Mouse (Mus musculus): ENCODE measurements around the gene Zbp1. TPM values are rescaled to one million over a fixed set of nuclear protein-coding genes. Genes with fewer than 3 reads are reported as not detected.

Zbp1 gene
- polyA plus RNA-seq, 1 experiment from 2014 or later = 0.41 TPM

DNA sequence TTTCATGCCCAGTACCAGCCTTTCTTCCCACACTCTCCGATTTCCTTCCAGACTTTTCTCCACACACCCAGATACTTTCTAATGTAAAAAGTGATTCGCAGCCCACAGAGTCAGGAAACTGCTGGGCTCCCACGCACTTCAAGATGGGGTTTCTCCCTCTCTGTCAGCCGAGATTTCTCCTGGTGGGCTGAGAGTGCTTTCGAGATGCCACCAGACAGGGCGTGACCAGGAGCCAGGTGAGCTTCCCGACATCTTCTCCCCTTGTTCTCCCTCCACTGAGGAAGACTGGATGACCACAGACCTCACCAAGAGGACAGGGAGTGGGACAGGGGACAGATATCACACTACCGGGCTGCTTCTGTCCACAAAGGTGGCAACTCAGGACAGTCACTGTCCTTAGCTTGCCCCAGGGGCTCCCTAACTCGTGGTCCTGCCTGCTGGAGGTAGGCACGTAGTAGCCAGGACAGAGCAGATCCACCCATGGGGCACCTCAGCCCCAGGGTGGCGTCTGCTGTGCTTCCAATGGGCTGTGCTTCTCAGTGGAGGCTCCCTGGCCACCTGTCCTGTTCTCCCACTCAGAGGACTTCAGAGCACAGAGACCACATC is 34.1 kb downstream of the Zbp1 start:
- no peak for TF ChIP-seq CTCF (IDR thresholded peaks at IDR 0.05; ENCODE audit: low read depth)
- H3K9me3 ChIP-seq (ENCODE audit: low read depth, low read length) = no peaks in the 10 kb centered on the region
- H3K4me2 ChIP-seq = no peak overlapping the region
- H3K4me1 ChIP-seq (ENCODE audit: insufficient read depth) = no peaks in the 10 kb centered on the region
- H3K27ac ChIP-seq (ENCODE audit: low read depth) = no peak overlapping the region
- H3K27me3 ChIP-seq (ENCODE audit: insufficient read depth, low read length) = no peaks in the 10 kb centered on the region
- no peak overlapping the region for H3K9ac ChIP-seq
- H3K4me3 ChIP-seq (ENCODE audit: low read depth, low read length) = no peak overlapping the region
- ATAC-seq (ENCODE audit: insufficient read depth) (no peak), DNase-seq (no peak)
- WGBS = 61% methylated on average over 11 of the region's 11 CpGs
- no peaks in the 10 kb centered on the region for H3K36me3 ChIP-seq (ENCODE audit: insufficient read depth)

GRCm38 (mm10) chr2:173183836-173184460 is 34.8 kb downstream of the Zbp1 start:
- no peaks in the 10 kb centered on the region for H3K36me3 ChIP-seq (ENCODE audit: insufficient read depth)
- H3K27me3 ChIP-seq (ENCODE audit: insufficient read depth, low read length) = no peaks in the 10 kb centered on the region
- no peak overlapping the region for H3K4me3 ChIP-seq (ENCODE audit: low read depth, low read length)
- H3K4me1 ChIP-seq (ENCODE audit: insufficient read depth) = no peaks in the 10 kb centered on the region
- DNase-seq = peak; percentile 82
- no peak overlapping the region for H3K27ac ChIP-seq (ENCODE audit: low read depth)
- no peak overlapping the region for H3K4me2 ChIP-seq
- no peak overlapping the region for H3K9ac ChIP-seq
- 9% methylated on average over 8 of the region's 8 CpGs for WGBS
- ATAC-seq (ENCODE audit: insufficient read depth) = no peak
- peak; percentile 78 for TF ChIP-seq CTCF (IDR thresholded peaks at IDR 0.05; ENCODE audit: low read depth)
- H3K9me3 ChIP-seq (ENCODE audit: low read depth, low read length) = no peaks in the 10 kb centered on the region

- no peak overlapping the region for H3K9ac ChIP-seq
- 92% methylated on average over 10 of the region's 10 CpGs for WGBS
- H3K4me2 ChIP-seq = no peak overlapping the region
- H3K9me3 ChIP-seq (ENCODE audit: low read depth, low read length) = no peaks in the 10 kb centered on the region
- no peak for TF ChIP-seq CTCF (IDR thresholded peaks at IDR 0.05; ENCODE audit: low read depth)
- H3K27me3 ChIP-seq (ENCODE audit: insufficient read depth, low read length) = no peaks in the 10 kb centered on the region
- no peaks in the 10 kb centered on the region for H3K36me3 ChIP-seq (ENCODE audit: insufficient read depth)
- H3K27ac ChIP-seq (ENCODE audit: low read depth) = no peak overlapping the region
- DNase-seq (no peak), ATAC-seq (ENCODE audit: insufficient read depth) (no peak)
- H3K4me1 ChIP-seq (ENCODE audit: insufficient read depth) = no peaks in the 10 kb centered on the region
- no peak overlapping the region for H3K4me3 ChIP-seq (ENCODE audit: low read depth, low read length)
These were observed 35.4 kb downstream of the Zbp1 start for GRCm38 (mm10) chr2:173183311-173183710.

DNA sequence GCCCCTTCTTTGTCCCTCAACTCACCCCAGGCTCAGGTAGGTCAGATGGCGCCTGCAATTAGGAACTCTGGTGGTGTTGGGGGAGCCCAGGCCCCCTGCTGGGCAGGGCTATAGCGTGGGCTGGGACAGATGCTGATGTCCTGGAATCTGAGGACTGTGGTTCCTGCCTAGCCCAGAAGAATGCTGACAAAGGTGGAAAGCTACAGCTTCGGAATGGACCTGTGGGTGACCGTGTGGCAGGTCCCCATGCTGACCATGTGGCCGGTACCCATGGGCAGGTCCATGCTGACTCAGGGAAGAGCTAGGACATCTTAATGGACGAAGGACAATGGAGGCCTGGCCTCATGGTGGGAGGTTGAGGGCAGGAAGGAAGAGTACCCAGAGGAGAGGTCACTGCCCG is 35.9 kb downstream of the Zbp1 start:
- Histone ChIP-seq H3K4me3 (ENCODE audit: low read depth, low read length) (no peak overlapping the region), H3K4me1 (ENCODE audit: insufficient read depth) (no peaks in the 10 kb centered on the region), H3K36me3 (ENCODE audit: insufficient read depth) (no peaks in the 10 kb centered on the region), H3K9me3 (ENCODE audit: low read depth, low read length) (no peaks in the 10 kb centered on the region), H3K27ac (ENCODE audit: low read depth) (no peak overlapping the region), H3K4me2 (no peak overlapping the region), H3K27me3 (ENCODE audit: insufficient read depth, low read length) (no peaks in the 10 kb centered on the region), H3K9ac (no peak overlapping the region)
- DNase-seq (no peak), ATAC-seq (ENCODE audit: insufficient read depth) (no peak)
- TF ChIP-seq CTCF (IDR thresholded peaks at IDR 0.05; ENCODE audit: low read depth) = peak; percentile 21; the same call in 1 of the 2 replicates
- WGBS = 77% methylated on average over 7 of the region's 7 CpGs

GRCm38 (mm10) chr2:173181901-173182300 is 36.8 kb downstream of the Zbp1 start:
- no peaks in the 10 kb centered on the region for H3K9me3 ChIP-seq (ENCODE audit: low read depth, low read length)
- no peaks in the 10 kb centered on the region for H3K36me3 ChIP-seq (ENCODE audit: insufficient read depth)
- no peak overlapping the region for H3K4me2 ChIP-seq
- no peak overlapping the region for H3K9ac ChIP-seq
- 90% methylated on average over 7 of the region's 7 CpGs for WGBS
- no peak for DNase-seq
- H3K4me1 ChIP-seq (ENCODE audit: insufficient read depth) = no peaks in the 10 kb centered on the region
- H3K27ac ChIP-seq (ENCODE audit: low read depth) = no peak overlapping the region
- no peaks in the 10 kb centered on the region for H3K27me3 ChIP-seq (ENCODE audit: insufficient read depth, low read length)
- TF ChIP-seq CTCF (IDR thresholded peaks at IDR 0.05; ENCODE audit: low read depth) = no peak
- no peak overlapping the region for H3K4me3 ChIP-seq (ENCODE audit: low read depth, low read length)
- ATAC-seq (ENCODE audit: insufficient read depth) = no peak

GRCm38 (mm10) chr2:173181486-173181885 is 37.2 kb downstream of the Zbp1 start:
- WGBS = 52% methylated on average over 5 of the region's 5 CpGs
- DNase-seq = no peak
- no peak for ATAC-seq (ENCODE audit: insufficient read depth)

GRCm38 (mm10) chr2:173180721-173181388 is 37.9 kb downstream of the Zbp1 start:
- H3K36me3 ChIP-seq (ENCODE audit: insufficient read depth) = no peaks in the 10 kb centered on the region
- H3K9ac ChIP-seq = no peak overlapping the region
- no peak for TF ChIP-seq CTCF (IDR thresholded peaks at IDR 0.05; ENCODE audit: low read depth)
- H3K4me1 ChIP-seq (ENCODE audit: insufficient read depth) = no peaks in the 10 kb centered on the region
- no peak for ATAC-seq (ENCODE audit: insufficient read depth)
- H3K27ac ChIP-seq (ENCODE audit: low read depth) = no peak overlapping the region
- no peak overlapping the region for H3K4me3 ChIP-seq (ENCODE audit: low read depth, low read length)
- WGBS = 65% methylated on average over 11 of the region's 11 CpGs
- no peaks in the 10 kb centered on the region for H3K9me3 ChIP-seq (ENCODE audit: low read depth, low read length)
- no peak overlapping the region for H3K4me2 ChIP-seq
- no peaks in the 10 kb centered on the region for H3K27me3 ChIP-seq (ENCODE audit: insufficient read depth, low read length)
- DNase-seq = no peak

More at GRCm38 (mm10) chr2:173181486-173181885, 37.2 kb downstream of the Zbp1 start:
- Histone ChIP-seq H3K27me3 (ENCODE audit: insufficient read depth, low read length) (no peaks in the 10 kb centered on the region), H3K9ac (no peak overlapping the region), H3K27ac (ENCODE audit: low read depth) (no peak overlapping the region), H3K4me2 (no peak overlapping the region), H3K36me3 (ENCODE audit: insufficient read depth) (no peaks in the 10 kb centered on the region), H3K9me3 (ENCODE audit: low read depth, low read length) (no peaks in the 10 kb centered on the region), H3K4me3 (ENCODE audit: low read depth, low read length) (no peak overlapping the region), H3K4me1 (ENCODE audit: insufficient read depth) (no peaks in the 10 kb centered on the region)
- no peak for TF ChIP-seq CTCF (IDR thresholded peaks at IDR 0.05; ENCODE audit: low read depth)

Data from lung, embryonic 14.5 days (tissue).